Mouse (Mus musculus): ENCODE measurements at regions not wholly inside any gene's neighbourhood (a gene's known extent, or its start where the extent isn't known, plus 50 kb on each side); places are given as distances from the start of the nearest gene placed in this dataset.
"Not testable (repeated sequence)": the region's sequence is repeated elsewhere in the genome, so short reads cannot be mapped to it uniquely, and the experiment has no call there.

GRCm38 (mm10) chr8:126081279-126081678, 86.3 kb downstream of the Kcnk1 start:
- DNase-seq, result no peak

- no peak for DNase-seq
Measured at GRCm38 (mm10) chr8:126082827-126083226, 87.9 kb downstream of the Kcnk1 start.

GRCm38 (mm10) chr8:126090772-126091171, 95.8 kb downstream of the Kcnk1 start:
- DNase-seq, result no peak

DNA sequence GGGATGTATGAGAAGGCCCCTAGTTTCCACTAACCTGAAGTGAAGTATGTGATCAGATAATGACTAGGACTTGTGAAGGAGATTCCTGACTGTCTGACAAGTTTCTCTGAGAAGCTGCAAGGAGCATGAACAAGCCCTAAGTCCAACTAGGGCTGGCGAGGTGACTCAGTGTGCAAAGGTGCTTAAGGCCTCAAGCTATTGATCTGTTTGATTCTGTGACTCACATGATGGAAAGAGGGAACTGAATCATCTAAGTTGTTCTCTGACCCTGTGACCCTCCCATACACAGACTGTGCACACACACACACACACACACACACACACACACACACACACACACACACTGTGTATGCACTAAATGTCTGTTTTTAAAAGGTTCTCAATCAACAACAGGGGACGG, 99.0 kb downstream of the Kcnk1 start:
- DNase-seq, result no peak

DNA sequence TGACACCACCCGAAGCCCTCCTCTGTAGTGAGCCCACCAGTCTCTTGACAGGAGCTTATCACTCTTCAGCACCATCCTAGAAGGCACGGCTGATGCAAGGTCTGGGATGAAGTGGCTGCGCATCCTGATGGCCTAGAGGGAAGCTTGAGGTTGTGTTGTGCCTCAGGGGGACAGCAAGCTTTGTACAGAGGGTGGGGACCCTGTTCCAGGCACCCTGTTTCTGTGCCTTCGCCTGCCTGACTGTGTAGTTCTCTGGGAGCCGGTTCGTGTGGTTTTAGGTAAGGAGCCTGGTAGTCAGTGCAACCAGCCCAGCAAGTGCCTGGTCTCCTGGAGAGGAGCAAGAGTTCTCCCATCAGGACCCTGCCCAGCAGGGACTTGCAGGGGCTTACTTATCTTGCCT, 101.1 kb downstream of the Kcnk1 start:
- DNase-seq, result no peak

GRCm38 (mm10) chr8:126096636-126097170, 101.7 kb downstream of the Kcnk1 start:
- no peak for DNase-seq

- no peak for DNase-seq
Measured at GRCm38 (mm10) chr8:126098886-126099285, 103.9 kb downstream of the Kcnk1 start.

DNA sequence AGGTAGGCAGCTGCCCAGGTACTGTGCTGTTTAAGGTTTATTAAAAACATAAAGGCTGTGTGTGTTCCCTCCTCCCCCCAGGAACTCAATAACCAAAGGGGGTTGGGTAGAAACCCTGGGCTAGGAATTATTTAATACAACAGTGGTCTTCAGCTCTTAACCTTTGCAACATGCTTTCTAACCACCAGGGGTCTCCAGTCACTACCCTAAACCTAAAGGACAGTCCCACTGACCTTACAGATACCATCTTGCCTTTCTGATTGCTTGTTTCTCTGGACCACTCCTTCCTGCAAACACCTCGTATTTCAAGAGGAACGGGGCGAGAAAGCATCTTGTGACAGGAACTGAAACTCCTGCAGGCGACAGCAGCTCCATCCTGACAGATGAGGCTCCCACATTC, 104.9 kb downstream of the Kcnk1 start:
- DNase-seq, result no peak

DNA sequence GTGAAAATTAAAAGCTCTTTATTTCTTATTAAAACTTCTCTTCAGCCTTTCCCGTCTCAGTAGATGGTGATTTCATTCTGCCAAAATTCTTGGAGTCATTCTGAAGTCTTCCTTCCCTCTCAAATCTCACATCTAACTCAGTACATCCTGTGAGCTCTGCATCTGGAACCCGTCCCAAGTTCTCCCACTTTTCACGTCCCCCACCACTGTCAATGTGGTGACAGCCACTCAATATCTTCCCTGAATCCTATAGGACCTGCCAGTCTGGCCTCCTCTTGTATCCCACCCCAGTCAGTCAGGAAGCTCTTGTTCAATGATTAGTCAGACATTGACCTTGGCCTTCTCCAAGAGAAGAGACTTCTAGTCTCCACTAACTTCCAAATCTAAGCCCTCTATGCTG, 110.1 kb downstream of the Kcnk1 start:
- no peak for DNase-seq

GRCm38 (mm10) chr8:126126041-126126440, 131.1 kb downstream of the Kcnk1 start:
- DNase-seq, result no peak

DNA sequence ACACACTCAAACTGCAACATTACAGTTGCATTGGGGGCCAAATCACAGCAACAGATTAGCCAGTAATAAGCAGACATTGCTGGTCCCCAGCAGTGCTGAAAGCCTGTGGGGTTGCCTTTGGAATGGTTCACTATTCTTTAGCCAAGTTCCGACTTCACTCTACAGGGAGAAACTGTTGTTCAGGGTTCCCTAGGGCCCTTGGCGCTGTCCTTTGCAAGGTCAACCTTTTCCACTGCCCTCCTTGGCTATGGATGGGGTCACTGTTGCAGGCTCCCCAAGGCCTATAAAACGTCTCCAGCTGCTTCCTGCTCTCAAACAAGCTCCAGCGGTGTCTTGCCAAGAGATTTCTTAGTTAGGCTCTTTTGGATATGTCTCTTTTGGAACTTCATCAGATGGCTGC, 137.1 kb downstream of the Kcnk1 start:
- no peak for DNase-seq

GRCm38 (mm10) chr8:126132918-126133317, 137.9 kb downstream of the Kcnk1 start:
- DNase-seq, result not testable (repeated sequence)

DNA sequence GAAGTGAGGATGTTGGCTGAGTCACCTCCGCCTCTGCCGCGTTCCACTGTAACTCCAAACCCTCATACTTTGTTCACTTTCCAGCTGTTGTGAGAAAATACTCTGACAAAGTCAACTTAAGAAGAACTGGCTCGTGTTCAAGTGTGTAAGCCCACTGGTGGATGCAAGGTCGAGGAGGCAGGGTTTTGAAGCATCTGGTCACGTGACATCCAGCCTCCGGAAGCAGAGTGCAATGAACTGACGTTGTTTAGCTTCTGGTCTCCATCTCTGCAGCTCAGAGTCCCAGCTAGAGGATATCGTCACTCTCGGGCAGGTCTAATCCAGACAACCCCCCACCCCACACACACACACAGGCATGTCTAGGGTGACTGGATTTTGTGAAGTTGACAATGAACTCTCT, 140.1 kb downstream of the Kcnk1 start:
- no peak for DNase-seq

DNA sequence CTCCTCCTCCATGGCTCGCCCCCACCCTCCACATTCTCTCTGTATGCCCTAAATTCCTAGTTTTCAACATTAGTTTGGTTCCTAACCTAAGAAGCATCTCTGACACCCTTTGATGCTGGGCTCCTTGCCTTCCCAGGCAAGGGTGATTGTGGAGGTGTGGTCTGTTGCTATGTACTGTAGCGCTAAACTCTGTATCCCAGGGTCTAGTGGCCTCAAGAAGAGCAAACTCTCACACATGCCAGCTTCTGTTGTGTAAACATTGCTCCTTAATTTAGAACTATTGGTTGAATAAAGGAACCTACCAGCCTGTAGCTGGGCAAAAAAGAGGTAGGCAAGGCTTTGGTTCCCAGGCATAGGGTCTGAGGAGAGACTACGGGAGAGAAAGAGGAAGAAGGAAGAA, 140.6 kb downstream of the Kcnk1 start:
- DNase-seq, result no peak

DNA sequence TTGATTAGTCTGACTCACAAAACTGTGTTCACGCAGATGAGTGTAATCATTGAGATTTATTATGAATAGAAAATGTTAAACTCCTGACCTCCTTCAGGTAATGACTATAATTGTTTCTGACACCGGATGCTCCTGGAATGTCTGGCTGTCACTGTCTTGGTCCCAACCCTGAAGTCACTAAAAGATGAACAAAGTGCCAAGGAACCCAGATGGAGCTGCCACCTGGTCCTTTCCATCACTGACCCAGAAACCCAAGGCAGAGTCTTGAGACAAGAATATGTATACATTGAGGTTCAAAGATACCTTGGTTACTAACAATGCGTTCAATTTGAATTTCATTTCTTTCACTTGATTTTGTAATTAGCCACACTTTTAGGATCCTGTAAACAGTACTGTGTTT, 142.0 kb downstream of the Kcnk1 start:
- no peak for DNase-seq

DNA sequence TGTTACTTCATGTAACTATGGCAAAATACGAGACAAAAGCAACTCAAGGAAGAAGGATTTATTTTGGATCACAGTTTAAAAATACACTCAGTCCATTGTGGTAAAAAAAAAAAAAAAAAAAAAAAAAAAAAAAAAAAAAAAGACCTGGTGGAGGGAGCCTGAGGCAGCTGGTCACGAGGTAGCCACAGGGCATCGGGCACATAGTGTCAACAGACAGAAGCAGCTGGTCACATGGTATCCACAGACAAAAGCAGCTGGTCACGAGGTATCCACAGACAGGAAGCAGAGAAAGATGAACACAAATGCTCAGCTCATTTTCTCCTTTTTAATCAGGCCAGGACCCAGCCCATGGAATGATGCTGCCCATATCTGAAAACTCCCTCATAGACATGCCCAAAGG, 142.5 kb downstream of the Kcnk1 start:
- DNase-seq, result no peak

- DNase-seq, result peak; percentile 47 to 51
Measured at GRCm38 (mm10) chr8:126138645-126139545, 143.9 kb downstream of the Kcnk1 start.

- no peak for DNase-seq
Measured at GRCm38 (mm10) chr8:126139546-126139870, 144.5 kb downstream of the Kcnk1 start.

GRCm38 (mm10) chr8:126140998-126141397, 146.0 kb downstream of the Kcnk1 start:
- DNase-seq, result no peak

DNA sequence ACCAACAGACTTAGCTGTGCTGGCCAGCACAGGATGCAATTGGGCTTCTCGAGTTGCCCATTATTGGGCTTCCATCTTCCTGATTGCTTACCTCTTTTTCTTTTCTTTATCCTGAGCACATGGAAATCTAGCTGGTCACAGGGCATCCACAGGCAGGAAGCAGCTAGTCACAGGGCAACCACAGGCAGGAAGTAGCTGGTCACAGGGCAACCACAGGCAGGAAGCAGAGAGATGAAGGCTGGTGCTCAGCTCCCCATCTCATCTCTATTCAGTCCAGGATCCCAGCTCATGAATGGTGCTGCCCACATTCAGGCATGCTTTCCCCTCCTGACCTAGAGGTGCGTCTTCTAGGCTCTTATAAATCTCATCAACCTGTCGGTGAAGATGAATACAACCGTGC, 146.8 kb upstream of the Slc35f3 start:
- DNase-seq, result no peak

GRCm38 (mm10) chr8:126153955-126154354, 144.4 kb upstream of the Slc35f3 start:
- no peak for DNase-seq

GRCm38 (mm10) chr8:126157452-126158185, 140.7 kb upstream of the Slc35f3 start:
- no peak for DNase-seq

DNA sequence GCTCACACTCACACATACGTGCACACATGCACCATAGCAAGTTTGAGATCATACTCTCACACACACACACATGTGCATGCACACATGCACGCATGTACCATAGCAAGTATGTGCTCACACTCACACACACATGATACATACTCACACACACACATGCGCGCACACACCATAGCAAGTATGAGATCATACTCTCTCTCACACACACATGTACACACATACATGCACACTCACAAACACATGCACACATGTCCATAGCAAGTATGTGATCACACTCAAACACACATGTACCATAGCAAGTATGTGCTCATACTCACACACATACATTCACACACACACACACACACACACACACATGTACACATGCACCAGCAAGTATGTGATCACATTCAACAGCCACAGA, 138.9 kb upstream of the Slc35f3 start:
- DNase-seq, result no peak

All from layer of hippocampus, postnatal 36 days (tissue).